Comparison of ENCODE assay signal across 10 mouse cellular contexts in the genomic region with DNA sequence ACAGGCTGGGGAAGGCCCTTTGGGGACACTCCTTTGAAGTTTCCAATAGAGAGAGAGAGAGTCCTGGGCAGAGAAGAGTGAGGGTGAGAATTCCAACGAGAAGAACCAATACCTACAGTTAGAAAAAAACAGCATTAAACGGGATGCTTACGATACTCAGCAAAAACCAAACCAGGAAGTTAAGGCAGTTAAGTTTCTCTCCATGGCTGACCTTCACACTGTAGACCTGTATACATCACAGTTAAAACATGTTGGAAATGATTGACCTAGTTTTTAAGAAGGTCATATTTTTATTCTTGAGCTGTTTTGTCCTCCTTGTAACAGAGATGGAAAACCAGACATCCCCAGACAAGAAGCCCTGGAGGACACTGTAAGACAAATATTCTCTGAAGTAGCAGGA. TPM values are rescaled to one million over a fixed set of nuclear protein-coding genes. Genes with fewer than 3 reads are reported as not detected.
"Had no signal": no experiment of that assay in that cellular context is flagged by ENCODE, and none has a peak within 500 bp of the region (broad histone marks: within the 10 kb centered on the region; RNA-seq: fewer than 3 reads in every experiment).

No protein-coding gene starts in this region.

- ATAC-seq: midbrain, embryonic 16.5 days had no signal

- H3K9me3 ChIP-seq: limb, embryonic 10.5 days; lung, embryonic 15.5 days; midbrain, embryonic 12.5 days; neural tube, embryonic 13.5 days had no signal

- H3K36me3 ChIP-seq: limb, embryonic 10.5 days; lung, embryonic 15.5 days; neural tube, embryonic 13.5 days had no signal

- DNase-seq: kidney, adult 18-20 months; lung, postnatal 14 days; thymus, postnatal 4 days had no signal

- H3K9ac ChIP-seq: lung, embryonic 15.5 days; midbrain, embryonic 12.5 days; neural tube, embryonic 13.5 days had no signal

- H3K4me2 ChIP-seq: lung, embryonic 15.5 days; midbrain, embryonic 12.5 days; neural tube, embryonic 13.5 days had no signal

- H3K27ac ChIP-seq: left cerebral cortex, adult 2 months; limb, embryonic 10.5 days; lung, embryonic 15.5 days; midbrain, embryonic 12.5 days; neural tube, embryonic 13.5 days had no signal

- H3K4me3 ChIP-seq: left cerebral cortex, adult 2 months; limb, embryonic 10.5 days; lung, embryonic 15.5 days; midbrain, embryonic 12.5 days; neural tube, embryonic 13.5 days had no signal

- H3K4me1 ChIP-seq: limb, embryonic 10.5 days; lung, embryonic 15.5 days; midbrain, embryonic 12.5 days; neural tube, embryonic 13.5 days had no signal

- H3K27me3 ChIP-seq: lung, embryonic 15.5 days; midbrain, embryonic 12.5 days; neural tube, embryonic 13.5 days had no signal

RNA-seq across cellular contexts. Expression of gene Cadm3, which starts 51.0 kb away (rescaled TPM):
- total RNA-seq: megakaryocyte-erythroid progenitor cell, adult 5-6 weeks had no signal
